Mouse (Mus musculus): ENCODE results near the gene Hist1h3e. TPM values are rescaled to one million over a fixed set of nuclear protein-coding genes. Genes with fewer than 3 reads are reported as not detected.
A peak's percentile ranks its signal among the peaks of the same experiment; 100 is the strongest.

The Hist1h3e gene
- polyA plus RNA-seq, 1 experiment: 26.5 TPM

DNA sequence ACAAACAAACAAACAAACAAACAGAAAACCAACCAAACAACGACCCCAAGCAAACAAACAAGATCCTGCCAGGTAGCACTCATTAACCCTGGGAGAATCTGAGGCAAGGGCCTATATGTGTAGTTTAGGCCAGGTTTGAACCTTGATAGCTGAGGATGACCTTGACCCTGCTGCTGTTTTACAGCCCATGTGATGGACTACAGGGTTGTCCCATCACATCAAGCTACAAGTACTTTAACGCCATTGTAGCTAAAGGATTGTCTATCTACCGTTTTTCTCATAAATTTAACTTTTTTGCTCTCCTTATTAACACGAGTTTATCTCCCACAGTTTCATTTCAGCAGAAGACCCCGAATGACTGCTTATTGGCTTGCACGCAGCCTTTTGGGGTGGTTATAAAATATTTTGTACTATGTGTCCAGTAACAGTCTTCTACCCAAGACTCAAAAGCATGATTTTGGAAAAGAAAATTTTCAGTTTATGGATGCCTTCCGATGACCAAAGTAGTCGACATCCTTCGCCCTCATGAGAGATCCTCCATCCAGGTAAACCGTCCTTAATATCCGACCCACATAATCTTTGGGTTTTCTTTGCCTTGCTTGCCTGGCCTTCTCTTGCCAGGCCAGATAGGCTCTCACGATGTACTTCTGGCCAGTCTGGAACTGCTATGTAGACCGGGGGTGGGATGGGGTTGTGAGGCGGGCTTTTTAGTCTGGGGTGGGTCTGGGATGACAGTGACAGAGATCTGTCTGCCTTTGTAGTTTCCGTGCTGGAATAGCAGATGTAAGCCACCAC is 46.1 kb downstream of the Hist1h3e start:
- TF ChIP-seq FLI1 (IDR thresholded peaks at IDR 0.05; ENCODE audit: low read length) (no peak), GATA1 (IDR thresholded peaks at IDR 0.05; ENCODE audit: borderline replicate concordance, low read length) (no peak)
- Histone ChIP-seq H3K36me3 (replicated peaks; ENCODE audit: low read length) (no peaks in the 10 kb centered on the region), H3K4me3 (replicated peaks) (peak overlapping the region; percentile 44), H3K27me3 (replicated peaks) (no peaks in the 10 kb centered on the region), H3K4me1 (peaks cover 29% of the 10 kb centered on the region), H3K9me3 (no peaks in the 10 kb centered on the region)

DNA sequence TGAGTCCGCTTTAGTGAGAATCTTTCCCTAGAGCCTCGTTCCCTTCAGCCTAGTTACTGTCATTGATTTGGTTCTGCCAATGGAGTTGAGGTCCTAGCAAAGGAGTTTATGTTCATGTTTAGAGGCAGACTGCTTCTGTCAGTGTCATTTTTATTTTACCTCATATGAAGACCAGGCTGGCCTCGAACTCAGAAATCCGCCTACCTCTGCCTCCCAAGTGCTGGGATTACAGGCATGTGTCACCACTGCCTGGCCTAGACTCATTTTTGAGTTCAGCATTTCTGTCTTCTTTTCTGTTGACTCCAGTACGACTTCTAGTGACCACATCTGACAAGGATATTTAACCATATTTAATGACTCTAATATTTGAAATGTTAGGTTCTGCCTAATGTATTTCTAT is 46.9 kb downstream of the Hist1h3e start:
- Histone ChIP-seq H3K9me3 (no peaks in the 10 kb centered on the region), H3K36me3 (replicated peaks; ENCODE audit: low read length) (no peaks in the 10 kb centered on the region), H3K27me3 (replicated peaks) (peaks cover 2% of the 10 kb centered on the region), H3K4me3 (replicated peaks) (no peak overlapping the region), H3K4me1 (peaks cover 24% of the 10 kb centered on the region)
- TF ChIP-seq GATA1 (IDR thresholded peaks at IDR 0.05; ENCODE audit: borderline replicate concordance, low read length): no peak
- TF ChIP-seq FLI1 (IDR thresholded peaks at IDR 0.05; ENCODE audit: low read length): no peak

DNA sequence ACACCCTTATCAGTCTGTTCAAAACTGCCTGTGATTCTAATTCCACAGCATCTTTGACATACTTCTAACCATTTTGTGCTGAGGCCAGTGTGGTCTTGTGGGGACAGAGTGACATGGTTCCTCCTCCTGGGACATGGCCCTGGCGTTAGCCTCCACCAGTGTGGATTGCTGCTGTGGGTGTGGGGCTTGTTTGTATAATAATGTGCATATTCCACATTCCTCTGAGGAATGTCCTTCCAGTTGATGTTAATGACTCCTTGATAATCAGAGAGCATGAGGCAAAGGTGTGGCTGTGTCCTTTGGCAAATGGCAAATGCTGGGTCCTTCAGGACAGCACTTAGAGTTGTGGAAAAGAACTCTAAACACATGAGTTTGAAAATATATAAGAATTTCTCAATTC is 48.7 kb downstream of the Hist1h3e start:
- H3K36me3 ChIP-seq (replicated peaks; ENCODE audit: low read length): no peaks in the 10 kb centered on the region
- TF ChIP-seq GATA1 (IDR thresholded peaks at IDR 0.05; ENCODE audit: borderline replicate concordance, low read length) (no peak), FLI1 (IDR thresholded peaks at IDR 0.05; ENCODE audit: low read length) (no peak)
- peaks cover 2% of the 10 kb centered on the region for H3K27me3 ChIP-seq (replicated peaks)
- H3K9me3 ChIP-seq: no peaks in the 10 kb centered on the region
- no peak overlapping the region for H3K4me3 ChIP-seq (replicated peaks)
- H3K4me1 ChIP-seq: peaks cover 19% of the 10 kb centered on the region

Other genes starting within 250 kb of the Hist1h3e start
- 0.07 TPM in 1 of 2 replicates, not detected in the other for gene Zfp322a, start 193.2 kb downstream of the Hist1h3e start, polyA plus RNA-seq (2012; ENCODE audit: insufficient read depth, low replicate concordance)
- gene Abt1, start 138.5 kb downstream of the Hist1h3e start, polyA plus RNA-seq (2012; ENCODE audit: insufficient read depth, low replicate concordance): 1.6 and 7.8 TPM in 2 replicates
- not detected in 2 replicates for gene Btn1a1, start 96.5 kb downstream of the Hist1h3e start, polyA plus RNA-seq (2012; ENCODE audit: insufficient read depth, low replicate concordance)
- gene Btn2a2, start 73.5 kb downstream of the Hist1h3e start, polyA plus RNA-seq (2012; ENCODE audit: insufficient read depth, low replicate concordance): not detected in 2 replicates
- gene Hist1h4h, start 31.3 kb downstream of the Hist1h3e start, polyA plus RNA-seq (2012; ENCODE audit: insufficient read depth, low replicate concordance): 443 and 574 TPM in 2 replicates
- gene Hist1h2af, start 28.5 kb downstream of the Hist1h3e start, polyA plus RNA-seq (2012; ENCODE audit: insufficient read depth, low replicate concordance): 37.2 and 163 TPM in 2 replicates
- gene Hist1h3g, start 26.9 kb downstream of the Hist1h3e start, polyA plus RNA-seq (2012; ENCODE audit: insufficient read depth, low replicate concordance): 5.7 and 16.4 TPM in 2 replicates
- 1.4 and 2.0 TPM in 2 replicates for gene Hist1h2bh, start 19.0 kb downstream of the Hist1h3e start, polyA plus RNA-seq (2012; ENCODE audit: insufficient read depth, low replicate concordance)
- 7.0 TPM in 1 of 2 replicates, not detected in the other for gene Hist1h3f, start 18.3 kb downstream of the Hist1h3e start, polyA plus RNA-seq (2012; ENCODE audit: insufficient read depth, low replicate concordance)
- 8.9 and 30.2 TPM in 2 replicates for gene Hist1h4f, start 10.7 kb downstream of the Hist1h3e start, polyA plus RNA-seq (2012; ENCODE audit: insufficient read depth, low replicate concordance)
- gene Hist1h1d, start 9.1 kb downstream of the Hist1h3e start, polyA plus RNA-seq (2012; ENCODE audit: insufficient read depth, low replicate concordance): 0.36 and 2.1 TPM in 2 replicates
- 13.6 and 16.0 TPM in 2 replicates for gene Hist1h2ae, start 8.9 kb upstream of the Hist1h3e start, polyA plus RNA-seq (2012; ENCODE audit: insufficient read depth, low replicate concordance)
- 16.8 and 28.8 TPM in 2 replicates for gene Hist1h2bg, start 9.0 kb upstream of the Hist1h3e start, polyA plus RNA-seq (2012; ENCODE audit: insufficient read depth, low replicate concordance)
- gene Hist1h2bf, start 11.8 kb upstream of the Hist1h3e start, polyA plus RNA-seq (2012; ENCODE audit: insufficient read depth, low replicate concordance): 7.6 and 73.0 TPM in 2 replicates
- gene Hist1h2ad, start 12.0 kb upstream of the Hist1h3e start, polyA plus RNA-seq (2012; ENCODE audit: insufficient read depth, low replicate concordance): 9.6 TPM in 1 of 2 replicates, not detected in the other
- gene Hist1h3d, start 13.4 kb upstream of the Hist1h3e start, polyA plus RNA-seq (2012; ENCODE audit: insufficient read depth, low replicate concordance): 4.6 and 5.9 TPM in 2 replicates
- gene Hist1h4d, start 19.2 kb upstream of the Hist1h3e start, polyA plus RNA-seq (2012; ENCODE audit: insufficient read depth, low replicate concordance): 16.4 and 20.4 TPM in 2 replicates
- gene Hist1h2be, start 58.8 kb upstream of the Hist1h3e start, polyA plus RNA-seq (2012; ENCODE audit: insufficient read depth, low replicate concordance): 1.1 and 1.9 TPM in 2 replicates
- gene Hist1h1e, start 60.2 kb upstream of the Hist1h3e start, polyA plus RNA-seq (2012; ENCODE audit: insufficient read depth, low replicate concordance): 4.7 and 22.2 TPM in 2 replicates
- gene Hist1h2ac, start 121.6 kb upstream of the Hist1h3e start, polyA plus RNA-seq (2012; ENCODE audit: insufficient read depth, low replicate concordance): 3.6 and 4.7 TPM in 2 replicates
- gene Hist1h2bc, start 121.8 kb upstream of the Hist1h3e start, polyA plus RNA-seq (2012; ENCODE audit: insufficient read depth, low replicate concordance): 148 and 151 TPM in 2 replicates
- gene Hist1h1t, start 133.4 kb upstream of the Hist1h3e start, polyA plus RNA-seq (2012; ENCODE audit: insufficient read depth, low replicate concordance): not detected in 2 replicates
- 4.0 and 19.8 TPM in 2 replicates for gene Hist1h4c, start 136.1 kb upstream of the Hist1h3e start, polyA plus RNA-seq (2012; ENCODE audit: insufficient read depth, low replicate concordance)
- 10.7 TPM in 1 of 2 replicates, not detected in the other for gene Hfe, start 148.5 kb upstream of the Hist1h3e start, polyA plus RNA-seq (2012; ENCODE audit: insufficient read depth, low replicate concordance)
- gene Hist1h1c, start 176.4 kb upstream of the Hist1h3e start, polyA plus RNA-seq (2012; ENCODE audit: insufficient read depth, low replicate concordance): 353 and 402 TPM in 2 replicates
- 12.6 TPM in 1 of 2 replicates, not detected in the other for gene Hist1h3c, start 183.2 kb upstream of the Hist1h3e start, polyA plus RNA-seq (2012; ENCODE audit: insufficient read depth, low replicate concordance)
- 7.4 TPM in 1 of 2 replicates, not detected in the other for gene Hist1h2bb, start 184.4 kb upstream of the Hist1h3e start, polyA plus RNA-seq (2012; ENCODE audit: insufficient read depth, low replicate concordance)
- 16.0 and 17.5 TPM in 2 replicates for gene Hist1h2ab, start 188.8 kb upstream of the Hist1h3e start, polyA plus RNA-seq (2012; ENCODE audit: insufficient read depth, low replicate concordance)
- 9.9 and 14.5 TPM in 2 replicates for gene Hist1h3b, start 189.9 kb upstream of the Hist1h3e start, polyA plus RNA-seq (2012; ENCODE audit: insufficient read depth, low replicate concordance)
- gene Hist1h4b, start 194.6 kb upstream of the Hist1h3e start, polyA plus RNA-seq (2012; ENCODE audit: insufficient read depth, low replicate concordance): 17.4 and 40.7 TPM in 2 replicates
- gene Hist1h4a, start 198.9 kb upstream of the Hist1h3e start, polyA plus RNA-seq (2012; ENCODE audit: insufficient read depth, low replicate concordance): 30.3 and 45.4 TPM in 2 replicates
- 6.6 and 7.4 TPM in 2 replicates for gene Hist1h3a, start 200.0 kb upstream of the Hist1h3e start, polyA plus RNA-seq (2012; ENCODE audit: insufficient read depth, low replicate concordance)
- gene Hist1h1a, start 201.3 kb upstream of the Hist1h3e start, polyA plus RNA-seq (2012; ENCODE audit: insufficient read depth, low replicate concordance): 3.3 and 3.5 TPM in 2 replicates
- not detected in 2 replicates for gene Trim38, start 207.5 kb upstream of the Hist1h3e start, polyA plus RNA-seq (2012; ENCODE audit: insufficient read depth, low replicate concordance)
- not detected in 2 replicates for gene Slc17a2, start 244.6 kb upstream of the Hist1h3e start, polyA plus RNA-seq (2012; ENCODE audit: insufficient read depth, low replicate concordance)

All from megakaryocyte, embryonic 14.5 days (primary cell).